In genomic region chr10:111881339-111882211, GRCm38 (mm10) we compare ENCODE assay signal across 11 mouse cellular contexts.
DNase-seq lines count a peak whose midpoint lies in the region; ATAC-seq and TF ChIP-seq lines count a peak whose summit lies in the region.
"Had no signal": no experiment of that assay in that cellular context is flagged by ENCODE, and none has a peak within 500 bp of the region (broad histone marks: within the 10 kb centered on the region; RNA-seq: fewer than 3 reads in every experiment).

No protein-coding gene starts in this region.

- H3K27ac ChIP-seq in forebrain, embryonic 14.5 days (ENCODE audit: low read depth, low read length) = no peak overlapping the region
- no peak overlapping the region for H3K27ac ChIP-seq in kidney, embryonic 14.5 days (ENCODE audit: low read depth, low read length)
- H3K27ac ChIP-seq in olfactory bulb, adult 2 months (ENCODE audit: insufficient read depth, low read depth, low read length) = no peak overlapping the region

- no peaks in the 10 kb centered on the region for H3K9me3 ChIP-seq in forebrain, embryonic 14.5 days (replicated peaks; ENCODE audit: control insufficient read depth, low read length)
- no peaks in the 10 kb centered on the region for H3K9me3 ChIP-seq in kidney, embryonic 14.5 days (ENCODE audit: control insufficient read depth, low read length)

- H3K4me2 ChIP-seq in forebrain, embryonic 14.5 days (ENCODE audit: low read length) = peak overlapping the region; percentile 27
- peak overlapping the region; percentile 19 for H3K4me2 ChIP-seq in kidney, embryonic 14.5 days (replicated peaks; ENCODE audit: low read depth, low read length)

- 44% methylated on average over 24 of the region's 24 CpGs for WGBS in forebrain, embryonic 14.5 days
- WGBS in kidney, embryonic 14.5 days = 40% methylated on average over 24 of the region's 24 CpGs
- 35% methylated on average over 24 of the region's 24 CpGs for WGBS in olfactory bulb, adult 2 months

- TF ChIP-seq POLR2A in olfactory bulb, adult 2 months (IDR thresholded peaks at IDR 0.05; ENCODE audit: insufficient read depth, low read depth, low read length) = no peak

- peak; percentile 65 for ATAC-seq in forebrain, embryonic 14.5 days
- peak; percentile 50 for ATAC-seq in kidney, embryonic 14.5 days (ENCODE audit: low FRiP score, low TSS enrichment)
- ATAC-seq: lung, postnatal 0 days had no signal

- no peak for TF ChIP-seq CTCF in olfactory bulb, adult 2 months (IDR thresholded peaks at IDR 0.05; ENCODE audit: insufficient read depth, low read depth, low read length)

- no peak overlapping the region for H3K4me3 ChIP-seq in forebrain, embryonic 14.5 days (ENCODE audit: low read depth, low read length)
- H3K4me3 ChIP-seq in kidney, embryonic 14.5 days (ENCODE audit: low read length) = no peak overlapping the region
- 0 out of 2 replicates have a peak overlapping the region, but pooled peaks have one; percentile 6 for H3K4me3 ChIP-seq in olfactory bulb, adult 2 months (ENCODE audit: insufficient read depth, low read depth, low read length)

- peak; percentile 12 for DNase-seq in layer of hippocampus, adult 11-12 months (ENCODE audit: low spot score)
- DNase-seq in layer of hippocampus, adult 8-10 months (ENCODE audit: low spot score in 2 of 2) = no peak
- DNase-seq in forebrain, embryonic 14.5 days (ENCODE audit: low spot score) = peak; percentile 62
- no peak for DNase-seq in gastrocnemius, adult 8-10 months (ENCODE audit: low spot score in 2 of 2)
- no peak for DNase-seq in thymus, postnatal 14 days
- DNase-seq in lung, postnatal 4 days = no peak
- DNase-seq: gastrocnemius, postnatal 25 days; heart, postnatal 14 days had no signal

- H3K27me3 ChIP-seq in forebrain, embryonic 14.5 days (replicated peaks; ENCODE audit: control insufficient read depth, insufficient read depth, low read length) = no peaks in the 10 kb centered on the region
- no peaks in the 10 kb centered on the region for H3K27me3 ChIP-seq in kidney, embryonic 14.5 days (ENCODE audit: control insufficient read depth, insufficient read depth, low read length)

- no peak overlapping the region for H3K9ac ChIP-seq in forebrain, embryonic 14.5 days (ENCODE audit: low read length)
- no peak overlapping the region for H3K9ac ChIP-seq in kidney, embryonic 14.5 days (ENCODE audit: low read depth, low read length)

- H3K36me3 ChIP-seq in forebrain, embryonic 14.5 days (ENCODE audit: control insufficient read depth, insufficient read depth, low read length) = no peaks in the 10 kb centered on the region
- no peaks in the 10 kb centered on the region for H3K36me3 ChIP-seq in kidney, embryonic 14.5 days (ENCODE audit: control insufficient read depth, insufficient read depth, low read length)

- H3K4me1 ChIP-seq in forebrain, embryonic 14.5 days (ENCODE audit: control insufficient read depth, insufficient read depth, low read length) = no peaks in the 10 kb centered on the region
- H3K4me1 ChIP-seq in kidney, embryonic 14.5 days (ENCODE audit: control insufficient read depth, insufficient read depth, low read length) = no peaks in the 10 kb centered on the region
- H3K4me1 ChIP-seq in olfactory bulb, adult 2 months (ENCODE audit: control insufficient read depth, insufficient read depth, low read length) = peaks cover 3% of the 10 kb centered on the region; the same call in 1 of the 2 replicates

Comparison
In these comparisons a context has a peak if more than half of its experiments do, and no peak if none do; other contexts are left out.
1. DNase-seq: peak in layer of hippocampus, adult 11-12 months (single experiment) and forebrain, embryonic 14.5 days (single experiment); none in layer of hippocampus, adult 8-10 months (0 of 2), gastrocnemius, adult 8-10 months (0 of 2), thymus, postnatal 14 days (single experiment) and lung, postnatal 4 days (0 of 2).